Mouse (Mus musculus): Measurements from ENCODE around the gene Hes3. TPM values are rescaled to one million over a fixed set of nuclear protein-coding genes. Genes with fewer than 3 reads are reported as not detected.

The Hes3 gene
- polyA plus RNA-seq, 1 experiment from 2014 or later: 0.09 TPM

DNA sequence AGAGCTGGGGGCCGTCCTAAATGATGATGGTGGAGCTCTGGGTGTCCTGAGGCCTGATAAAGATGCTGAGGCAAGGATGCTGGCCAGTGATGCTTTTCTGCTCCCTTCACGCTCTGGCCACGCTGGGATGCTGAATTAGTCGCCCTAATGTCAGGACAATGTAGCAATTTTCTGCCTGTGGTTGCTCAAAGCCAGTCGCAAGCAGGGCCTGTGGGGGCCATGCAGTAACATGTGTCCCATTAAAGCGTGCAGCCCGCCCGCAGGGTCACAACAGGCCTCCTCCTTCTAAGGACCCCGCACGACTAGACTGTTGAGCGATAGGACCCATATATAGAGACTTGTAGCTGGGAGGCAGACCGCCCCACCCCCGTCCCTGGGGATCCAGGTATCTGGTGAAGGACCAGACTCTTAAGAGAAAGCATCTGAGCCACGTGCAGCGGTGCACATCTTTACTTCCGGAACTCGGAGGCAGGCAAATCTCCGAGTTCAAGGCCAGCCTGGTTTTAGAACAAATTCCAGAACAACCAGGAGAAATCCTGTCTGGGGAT is 3.0 kb downstream of the Hes3 start:
- Histone ChIP-seq H3K4me3 (no peak overlapping the region), H3K4me2 (replicated peaks) (no peak overlapping the region), H3K9ac (no peak overlapping the region), H3K4me1 (peaks cover 18% of the 10 kb centered on the region), H3K27ac (no peak overlapping the region), H3K9me3 (peaks cover 3% of the 10 kb centered on the region; the same call in 1 of the 2 replicates), H3K27me3 (peaks cover 94% of the 10 kb centered on the region), H3K36me3 (no peaks in the 10 kb centered on the region)
- no peak for ATAC-seq (ENCODE audit: insufficient number of reproducible peaks, insufficient read depth, low FRiP score, low TSS enrichment)
- WGBS: 39% methylated on average over 18 of the region's 18 CpGs

DNA sequence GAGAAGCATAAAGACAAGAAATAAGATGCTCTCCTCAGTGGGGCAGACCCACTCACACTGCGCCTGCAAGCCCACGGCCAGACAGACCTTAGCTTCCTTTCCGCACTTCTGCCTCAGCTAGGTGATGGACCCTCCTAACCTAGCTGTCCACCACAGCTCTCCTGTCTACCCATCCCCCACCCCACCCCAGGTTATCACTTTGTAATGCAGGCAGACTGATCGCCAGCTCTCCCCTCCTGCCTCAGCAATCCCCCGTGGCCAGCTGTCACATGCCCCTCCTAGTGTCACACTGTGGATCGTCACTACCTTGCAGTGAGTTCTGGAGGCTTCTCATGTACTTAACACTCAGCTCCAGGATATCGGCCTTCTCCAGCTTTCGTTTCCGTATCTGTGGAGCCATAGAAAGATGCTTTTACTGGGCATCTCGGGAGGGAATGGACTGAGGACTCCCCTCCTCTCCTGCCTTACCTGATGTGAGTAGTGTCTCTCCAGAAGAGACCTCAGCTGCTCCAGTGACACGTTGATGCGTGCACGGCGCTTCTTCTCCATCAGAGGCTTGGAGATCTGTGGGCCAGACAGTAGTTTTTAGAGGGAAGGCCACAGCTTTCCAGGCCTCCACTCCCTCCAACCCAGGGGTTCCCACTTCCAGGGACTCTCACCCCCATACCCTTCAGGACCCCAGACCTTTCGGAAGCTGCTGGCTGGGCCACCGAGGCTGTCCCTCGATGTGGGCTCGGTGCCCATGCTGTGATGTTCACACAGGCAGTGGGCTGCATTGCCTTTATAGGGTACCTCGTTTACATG is 3.9 kb downstream of the Hes3 start:
- H3K9ac ChIP-seq: no peak overlapping the region
- H3K4me1 ChIP-seq: peaks cover 27% of the 10 kb centered on the region
- H3K27ac ChIP-seq: no peak overlapping the region
- no peak for ATAC-seq (ENCODE audit: insufficient number of reproducible peaks, insufficient read depth, low FRiP score, low TSS enrichment)
- H3K4me3 ChIP-seq: no peak overlapping the region
- H3K4me2 ChIP-seq (replicated peaks): no peak overlapping the region
- WGBS: 10% methylated on average over 19 of the region's 19 CpGs
- H3K27me3 ChIP-seq: peaks cover 94% of the 10 kb centered on the region
- peaks cover 3% of the 10 kb centered on the region; the same call in 1 of the 2 replicates for H3K9me3 ChIP-seq
- H3K36me3 ChIP-seq: no peaks in the 10 kb centered on the region

DNA sequence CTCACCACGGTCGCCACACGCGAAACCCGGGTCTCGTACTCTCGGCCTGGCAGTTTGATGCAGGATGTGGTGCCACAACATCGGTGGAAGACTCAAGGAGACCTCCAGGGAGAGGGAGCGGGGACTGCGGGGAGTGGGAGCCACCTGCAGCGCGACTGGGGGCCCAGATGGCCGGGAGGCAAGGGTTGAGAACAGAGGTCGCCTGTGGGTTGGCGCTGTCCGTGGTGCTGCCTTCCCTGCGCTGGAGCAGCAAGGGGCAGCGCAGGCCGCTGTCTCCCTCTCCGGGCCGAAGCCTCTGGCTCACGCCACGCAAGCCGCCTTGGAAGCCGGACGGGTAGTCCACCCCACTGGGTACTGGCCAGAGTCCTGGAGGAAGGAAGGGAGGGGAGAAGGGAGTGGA is 4.6 kb downstream of the Hes3 start:
- 5% methylated on average over 26 of the region's 26 CpGs for WGBS
- H3K4me3 ChIP-seq: 0 out of 2 replicates have a peak overlapping the region, but pooled peaks have one; percentile 1
- peaks cover 94% of the 10 kb centered on the region for H3K27me3 ChIP-seq
- H3K27ac ChIP-seq: no peak overlapping the region
- peaks cover 3% of the 10 kb centered on the region; the same call in 1 of the 2 replicates for H3K9me3 ChIP-seq
- H3K4me1 ChIP-seq: peaks cover 27% of the 10 kb centered on the region
- H3K36me3 ChIP-seq: no peaks in the 10 kb centered on the region
- no peak overlapping the region for H3K9ac ChIP-seq
- ATAC-seq (ENCODE audit: insufficient number of reproducible peaks, insufficient read depth, low FRiP score, low TSS enrichment): no peak
- peak overlapping the region; percentile 38 for H3K4me2 ChIP-seq (replicated peaks)

DNA sequence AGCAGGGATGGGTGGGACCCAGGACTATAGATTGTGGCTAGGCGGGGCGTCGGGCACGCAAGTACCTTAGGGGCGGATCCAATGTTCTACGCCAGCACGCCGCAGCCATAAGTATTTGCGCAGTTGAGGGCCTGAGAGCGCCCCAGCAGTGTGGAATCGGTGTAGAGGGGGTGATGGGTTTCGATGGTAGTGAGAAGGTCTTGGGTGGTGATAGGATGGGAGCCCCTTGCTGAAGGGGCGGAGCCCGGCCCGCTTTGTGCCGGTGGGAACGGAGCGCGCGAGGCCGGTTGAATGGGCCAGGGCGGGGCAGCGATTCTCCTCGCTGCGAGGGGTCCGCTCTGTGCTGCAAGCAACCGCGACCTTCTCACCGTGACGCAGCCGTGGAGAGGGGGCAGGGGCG is 5.3 kb downstream of the Hes3 start:
- peak overlapping the region; percentile 20; the same call in 1 of the 2 replicates for H3K4me3 ChIP-seq
- no peaks in the 10 kb centered on the region for H3K36me3 ChIP-seq
- no peak overlapping the region for H3K27ac ChIP-seq
- peak overlapping the region; percentile 38 for H3K4me2 ChIP-seq (replicated peaks)
- H3K4me1 ChIP-seq: peaks cover 27% of the 10 kb centered on the region
- H3K9me3 ChIP-seq: peaks cover 3% of the 10 kb centered on the region; the same call in 1 of the 2 replicates
- no peak for ATAC-seq (ENCODE audit: insufficient number of reproducible peaks, insufficient read depth, low FRiP score, low TSS enrichment)
- H3K27me3 ChIP-seq: peaks cover 94% of the 10 kb centered on the region
- 4% methylated on average over 32 of the region's 32 CpGs for WGBS
- no peak overlapping the region for H3K9ac ChIP-seq

DNA sequence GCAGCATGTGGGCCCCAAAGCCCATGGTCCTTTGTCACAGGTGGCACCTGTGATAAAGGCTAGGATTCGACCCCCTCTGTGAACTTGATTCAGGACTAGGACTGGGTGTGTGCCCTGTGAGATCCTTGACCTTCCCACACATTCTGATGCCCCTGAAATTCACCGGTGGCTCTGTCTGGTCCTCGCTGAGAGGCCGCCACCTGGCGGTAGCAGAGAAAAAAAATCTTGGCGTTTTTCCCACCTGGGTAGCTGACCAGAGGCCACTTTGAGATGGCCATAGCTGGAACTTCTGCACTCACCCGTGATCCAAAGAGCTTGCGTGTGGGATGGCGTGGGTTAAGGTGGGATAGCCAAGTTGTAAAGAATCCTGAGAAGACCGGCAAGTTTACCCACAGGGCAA is 6.0 kb downstream of the Hes3 start:
- H3K9me3 ChIP-seq: peaks cover 3% of the 10 kb centered on the region; the same call in 1 of the 2 replicates
- no peak overlapping the region for H3K9ac ChIP-seq
- no peak for ATAC-seq (ENCODE audit: insufficient number of reproducible peaks, insufficient read depth, low FRiP score, low TSS enrichment)
- H3K27ac ChIP-seq: no peak overlapping the region
- peaks cover 20% of the 10 kb centered on the region for H3K4me1 ChIP-seq
- H3K4me2 ChIP-seq (replicated peaks): no peak overlapping the region
- H3K4me3 ChIP-seq: no peak overlapping the region
- peaks cover 94% of the 10 kb centered on the region for H3K27me3 ChIP-seq
- 5% methylated on average over 10 of the region's 10 CpGs for WGBS
- no peaks in the 10 kb centered on the region for H3K36me3 ChIP-seq

DNA sequence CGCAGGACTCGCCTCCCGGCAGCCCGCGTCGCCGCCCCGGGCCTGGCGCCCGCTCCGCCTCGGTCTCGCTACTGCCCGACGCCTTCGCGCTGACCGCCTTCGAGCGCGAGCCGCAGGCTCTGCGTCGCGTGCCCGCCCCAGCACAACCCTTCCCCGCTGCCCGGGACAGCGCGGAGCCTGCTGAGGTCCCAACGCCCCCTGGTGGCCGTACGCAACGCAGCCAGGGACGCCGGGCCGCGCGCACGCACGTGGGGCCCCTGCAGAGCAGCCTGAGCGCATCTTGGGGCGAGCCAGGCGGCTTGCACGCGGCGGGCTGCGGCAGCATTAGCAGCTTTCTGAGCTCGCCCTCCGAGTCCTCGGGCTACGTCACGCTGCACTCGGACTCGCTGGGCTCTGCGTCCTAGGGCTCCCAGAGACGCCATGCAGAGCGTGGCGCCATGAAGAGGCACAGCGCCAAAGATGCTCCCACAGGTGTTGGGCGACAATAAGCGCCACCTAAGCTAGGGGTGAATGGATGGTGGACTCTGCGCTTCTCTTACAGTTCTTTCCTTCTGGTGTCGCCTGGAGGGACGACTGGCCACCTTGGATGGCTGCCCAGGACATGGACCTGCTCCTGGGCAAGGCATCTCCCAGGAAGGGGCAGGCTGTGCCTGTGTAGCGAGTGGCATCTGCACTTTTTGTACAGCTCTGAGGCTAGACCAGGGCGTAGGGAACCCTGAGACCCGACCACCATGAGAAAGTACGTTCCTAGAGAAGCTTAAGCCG is 8.1 kb downstream of the Hes3 start:
- H3K4me3 ChIP-seq: peak overlapping the region; percentile 31
- peaks cover 90% of the 10 kb centered on the region for H3K27me3 ChIP-seq
- H3K4me2 ChIP-seq (replicated peaks): peak overlapping the region; percentile 53
- no peaks in the 10 kb centered on the region for H3K9me3 ChIP-seq
- no peaks in the 10 kb centered on the region for H3K36me3 ChIP-seq
- no peak overlapping the region for H3K9ac ChIP-seq
- 3% methylated on average over 66 of the region's 70 CpGs for WGBS
- H3K4me1 ChIP-seq: peaks cover 15% of the 10 kb centered on the region
- H3K27ac ChIP-seq: no peak overlapping the region
- ATAC-seq (ENCODE audit: insufficient number of reproducible peaks, insufficient read depth, low FRiP score, low TSS enrichment): peak; percentile 64; the same call in 1 of the 2 replicates

DNA sequence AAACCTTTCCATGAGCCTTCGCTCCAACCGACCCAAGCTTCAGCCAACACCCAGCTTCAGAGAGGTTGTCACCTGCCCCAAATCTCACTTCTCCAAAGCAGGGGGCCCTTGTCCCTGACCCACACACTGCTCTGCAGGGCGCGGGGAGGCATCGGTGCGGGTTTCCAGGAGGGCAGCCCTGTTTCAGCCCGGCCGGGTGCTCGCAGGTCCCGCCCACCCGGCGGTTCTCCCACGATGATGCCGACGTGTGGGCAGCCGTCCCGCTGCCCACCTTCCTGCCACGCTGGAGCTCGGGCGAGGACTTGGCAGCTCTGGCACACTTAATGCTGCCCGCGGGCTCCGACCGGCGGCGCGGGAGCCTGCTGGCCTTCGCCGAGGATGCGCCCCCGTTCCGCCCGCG is 8.7 kb downstream of the Hes3 start:
- no peak for ATAC-seq (ENCODE audit: insufficient number of reproducible peaks, insufficient read depth, low FRiP score, low TSS enrichment)

DNA sequence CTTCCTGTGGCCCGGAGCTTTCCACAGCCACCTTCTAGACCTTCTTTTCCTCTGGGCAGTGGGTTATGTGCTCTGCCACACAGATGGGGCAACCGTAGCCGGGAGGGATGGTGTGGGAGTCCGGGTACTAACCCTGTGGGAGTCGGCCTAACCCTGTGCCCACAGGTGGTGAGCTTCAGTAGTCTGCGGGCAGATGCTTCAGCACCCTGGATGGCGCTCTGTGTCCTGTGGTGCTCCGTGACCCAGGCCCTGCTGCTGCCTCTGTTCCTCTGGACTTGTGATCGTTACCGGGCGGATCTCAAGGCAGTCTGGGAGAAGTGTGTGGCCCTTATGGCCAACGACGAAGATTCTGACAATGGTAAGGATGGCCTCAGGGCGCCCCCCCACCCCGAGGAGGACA is 9.9 kb downstream of the Hes3 start:
- H3K4me2 ChIP-seq (replicated peaks): no peak overlapping the region
- 51% methylated on average over 15 of the region's 15 CpGs for WGBS
- no peaks in the 10 kb centered on the region for H3K9me3 ChIP-seq
- H3K4me3 ChIP-seq: no peak overlapping the region
- ATAC-seq (ENCODE audit: insufficient number of reproducible peaks, insufficient read depth, low FRiP score, low TSS enrichment): no peak
- H3K27ac ChIP-seq: no peak overlapping the region
- H3K36me3 ChIP-seq: no peaks in the 10 kb centered on the region
- peaks cover 13% of the 10 kb centered on the region for H3K4me1 ChIP-seq
- H3K9ac ChIP-seq: no peak overlapping the region
- peaks cover 74% of the 10 kb centered on the region for H3K27me3 ChIP-seq

More for the DNA sequence above, 8.7 kb downstream of the Hes3 start:
- Histone ChIP-seq H3K4me3 (peak overlapping the region; percentile 31), H3K4me1 (peaks cover 15% of the 10 kb centered on the region), H3K27ac (no peak overlapping the region), H3K27me3 (peaks cover 84% of the 10 kb centered on the region), H3K9me3 (no peaks in the 10 kb centered on the region), H3K4me2 (replicated peaks) (peak overlapping the region; percentile 53), H3K9ac (no peak overlapping the region), H3K36me3 (no peaks in the 10 kb centered on the region)
- 20% methylated on average over 34 of the region's 34 CpGs for WGBS

DNA sequence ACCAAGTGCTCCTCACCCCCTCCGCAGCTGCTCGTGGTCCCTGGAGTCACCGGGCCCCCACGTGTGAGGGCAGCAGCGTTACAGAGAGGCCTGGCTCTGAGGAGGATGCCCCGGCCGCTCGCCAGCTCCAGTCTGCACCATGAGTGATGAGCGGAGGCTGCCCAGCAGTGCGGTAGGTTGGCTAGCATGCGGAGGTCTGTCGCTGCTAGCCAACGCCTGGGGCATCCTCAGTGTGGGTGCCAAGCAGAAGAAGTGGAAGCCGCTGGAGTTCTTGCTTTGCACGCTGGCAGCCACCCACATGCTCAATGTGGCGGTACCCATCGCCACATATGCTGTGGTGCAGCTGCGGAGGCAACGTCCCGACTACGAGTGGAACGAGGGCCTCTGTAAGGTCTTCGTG is 12.5 kb downstream of the Hes3 start:
- no peaks in the 10 kb centered on the region for H3K36me3 ChIP-seq
- 88% methylated on average over 23 of the region's 23 CpGs for WGBS
- H3K4me3 ChIP-seq: no peak overlapping the region
- no peak overlapping the region for H3K27ac ChIP-seq
- H3K27me3 ChIP-seq: peaks cover 72% of the 10 kb centered on the region
- H3K9ac ChIP-seq: no peak overlapping the region
- H3K4me2 ChIP-seq (replicated peaks): no peak overlapping the region
- peaks cover 21% of the 10 kb centered on the region for H3K4me1 ChIP-seq
- ATAC-seq (ENCODE audit: insufficient number of reproducible peaks, insufficient read depth, low FRiP score, low TSS enrichment): no peak
- H3K9me3 ChIP-seq: no peaks in the 10 kb centered on the region

DNA sequence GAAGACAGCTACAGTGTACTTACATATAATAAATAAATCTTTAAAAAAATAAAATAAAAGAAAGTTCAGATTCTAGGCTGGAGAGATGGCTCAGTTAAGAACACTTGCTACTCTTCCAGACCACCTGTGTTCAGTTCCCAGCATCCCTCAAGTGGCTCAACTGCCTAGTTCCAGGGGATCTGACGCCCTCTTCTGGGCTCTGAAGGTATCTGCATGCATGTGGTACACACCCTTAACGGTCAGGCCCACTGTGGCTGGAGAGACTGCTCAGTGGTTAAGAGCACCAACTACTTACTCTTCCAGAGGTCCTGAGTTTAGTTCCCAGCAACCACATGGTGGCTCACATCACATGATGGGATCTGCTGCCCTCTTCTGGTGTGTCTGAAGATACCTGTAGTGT is 13.5 kb downstream of the Hes3 start:
- Histone ChIP-seq H3K9me3 (no peaks in the 10 kb centered on the region), H3K9ac (no peak overlapping the region), H3K4me2 (replicated peaks) (no peak overlapping the region), H3K27me3 (peaks cover 62% of the 10 kb centered on the region), H3K36me3 (no peaks in the 10 kb centered on the region), H3K4me3 (no peak overlapping the region), H3K4me1 (peaks cover 24% of the 10 kb centered on the region), H3K27ac (no peak overlapping the region)
- ATAC-seq (ENCODE audit: insufficient number of reproducible peaks, insufficient read depth, low FRiP score, low TSS enrichment): no peak
- WGBS: 74% methylated on average over 2 of the region's 2 CpGs

DNA sequence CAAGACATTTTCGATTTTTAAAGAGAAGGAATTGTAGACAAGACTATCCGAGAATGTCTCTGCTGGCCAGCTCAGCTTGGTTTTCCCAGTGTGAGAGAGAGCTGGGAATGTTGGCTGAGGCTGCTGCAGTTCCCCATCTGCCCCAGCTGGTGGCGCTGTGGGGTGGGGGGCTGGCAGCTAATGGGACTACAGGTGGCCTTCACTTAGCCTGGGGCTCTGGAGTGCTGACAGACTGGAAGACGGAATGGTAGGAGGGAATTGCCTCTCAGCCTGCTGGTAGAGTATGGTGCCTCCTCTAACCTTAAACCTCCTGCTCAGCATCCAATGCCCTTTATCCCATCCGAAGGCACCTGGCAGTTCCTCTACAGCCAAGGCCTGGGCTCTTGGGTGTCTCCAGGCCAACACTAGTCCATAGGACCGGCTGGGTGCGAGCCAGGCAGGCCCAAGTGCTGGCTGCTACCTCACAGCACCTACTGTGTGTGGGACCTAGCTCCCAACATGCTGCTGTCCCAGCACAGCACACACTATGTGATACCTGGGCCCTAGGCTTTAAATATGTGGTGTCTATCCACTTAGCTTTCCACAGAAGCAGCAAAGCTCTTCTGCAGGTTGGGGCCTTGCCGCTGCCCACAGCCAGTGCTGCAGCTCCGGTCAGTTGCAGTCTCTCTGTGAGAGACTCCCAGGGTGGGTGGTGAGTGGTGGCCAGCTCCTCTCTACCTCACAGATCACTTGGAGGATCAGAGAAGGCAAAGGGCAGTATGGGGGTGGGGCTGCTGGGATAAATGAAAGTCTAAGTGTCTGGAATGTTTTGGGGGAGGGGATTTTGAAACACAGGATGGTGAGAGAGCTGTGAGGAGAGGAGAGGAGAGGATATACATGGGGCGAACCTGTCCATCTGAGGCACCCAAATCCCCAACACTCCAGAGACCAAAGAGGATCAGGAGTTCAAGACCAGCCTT is 14.8 kb downstream of the Hes3 start:
- Histone ChIP-seq H3K4me2 (replicated peaks) (no peak overlapping the region), H3K36me3 (no peaks in the 10 kb centered on the region), H3K27me3 (peaks cover 50% of the 10 kb centered on the region), H3K9me3 (no peaks in the 10 kb centered on the region), H3K4me3 (no peak overlapping the region), H3K4me1 (peaks cover 34% of the 10 kb centered on the region), H3K9ac (no peak overlapping the region), H3K27ac (no peak overlapping the region)
- no peak for ATAC-seq (ENCODE audit: insufficient number of reproducible peaks, insufficient read depth, low FRiP score, low TSS enrichment)
- WGBS: 46% methylated on average over 10 of the region's 10 CpGs

All from embryonic facial prominence, embryonic 12.5 days (tissue).